Mouse (Mus musculus) small intestine, adult 2 months (tissue): ENCODE measurements around the gene Fbp1.
A peak's percentile ranks its signal among the peaks of the same experiment; 100 is the strongest.

Experiments
- CTCF ChIP-seq: fragments of 200-500 bp; IDR thresholded peaks from 2 replicates; pipeline ENCODE4 v1.5.1; 2012; ENCODE audit warnings: low read depth, mild to moderate bottlenecking, control low read depth, inconsistent platforms, low read length, moderate library complexity, mixed read lengths; ENCODE audit not compliant: insufficient replicate concordance, insufficient read length; ENCODE audit errors: extremely low read depth
- POLR2A ChIP-seq: fragments of 200-500 bp; IDR thresholded peaks from 2 replicates; pipeline ENCODE4 v1.6.1; 2012; ENCODE audit warnings: low read depth, mild to moderate bottlenecking, control low read depth, inconsistent platforms, low read length, moderate library complexity

DNA sequence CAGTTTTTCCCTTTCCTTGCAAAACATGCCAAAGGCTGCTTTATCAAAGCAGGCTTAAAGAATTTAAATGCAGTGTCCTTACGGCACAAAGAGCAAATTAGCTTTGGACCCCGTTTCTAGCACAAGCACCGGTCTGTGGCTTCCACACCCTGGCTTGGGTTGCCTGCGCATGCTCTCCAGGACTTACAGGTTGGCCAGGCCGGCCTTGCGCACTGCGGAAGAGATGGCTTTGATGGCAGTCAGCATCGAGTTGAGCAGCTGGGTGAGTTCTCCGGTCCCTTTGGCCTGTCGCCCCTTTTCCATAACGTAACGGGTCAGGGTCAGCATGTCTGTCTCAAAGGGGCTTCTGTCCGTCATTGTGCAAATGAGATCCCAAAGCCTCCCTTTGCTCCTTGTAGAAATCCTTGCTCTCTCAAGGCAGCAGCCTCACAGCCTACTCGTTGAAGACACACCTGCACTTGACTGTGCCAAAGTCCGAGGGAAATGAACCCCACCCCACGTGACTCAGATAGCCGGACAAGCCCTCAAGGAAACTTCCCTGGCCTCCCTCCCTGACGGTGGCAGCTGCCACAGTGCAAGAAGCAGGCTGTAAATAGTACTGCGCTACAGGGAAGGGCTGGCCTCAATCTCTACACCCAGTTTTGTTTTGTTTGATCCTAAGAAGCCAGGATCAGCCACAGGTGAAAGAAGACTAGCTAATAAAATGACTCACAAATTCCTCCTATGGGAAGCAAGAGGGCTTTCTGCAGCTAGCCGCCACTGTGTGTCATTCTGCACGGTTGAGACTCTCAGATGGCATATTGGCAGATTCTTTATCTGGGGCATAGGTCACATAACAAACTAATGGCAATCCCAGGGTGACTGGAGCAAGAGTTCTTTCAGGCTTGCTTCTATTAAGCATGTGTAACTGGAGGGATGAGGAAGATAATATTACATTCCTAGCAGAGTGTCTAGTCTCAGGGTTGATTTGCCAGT lies 29.9 kb downstream of the Fbp1 start, which contains the start of gene Fbp2:
- TF ChIP-seq CTCF (no peak), POLR2A (peak; percentile 11; the same call in 1 of the 2 replicates)
